Mouse (Mus musculus) heart, adult 11 months (tissue): ENCODE data around the gene Sp2.

Source experiments
- DNase-seq: peaks from one replicate; pipeline ENCODE4 v3.0.0; 2022

The Sp2 gene

DNA sequence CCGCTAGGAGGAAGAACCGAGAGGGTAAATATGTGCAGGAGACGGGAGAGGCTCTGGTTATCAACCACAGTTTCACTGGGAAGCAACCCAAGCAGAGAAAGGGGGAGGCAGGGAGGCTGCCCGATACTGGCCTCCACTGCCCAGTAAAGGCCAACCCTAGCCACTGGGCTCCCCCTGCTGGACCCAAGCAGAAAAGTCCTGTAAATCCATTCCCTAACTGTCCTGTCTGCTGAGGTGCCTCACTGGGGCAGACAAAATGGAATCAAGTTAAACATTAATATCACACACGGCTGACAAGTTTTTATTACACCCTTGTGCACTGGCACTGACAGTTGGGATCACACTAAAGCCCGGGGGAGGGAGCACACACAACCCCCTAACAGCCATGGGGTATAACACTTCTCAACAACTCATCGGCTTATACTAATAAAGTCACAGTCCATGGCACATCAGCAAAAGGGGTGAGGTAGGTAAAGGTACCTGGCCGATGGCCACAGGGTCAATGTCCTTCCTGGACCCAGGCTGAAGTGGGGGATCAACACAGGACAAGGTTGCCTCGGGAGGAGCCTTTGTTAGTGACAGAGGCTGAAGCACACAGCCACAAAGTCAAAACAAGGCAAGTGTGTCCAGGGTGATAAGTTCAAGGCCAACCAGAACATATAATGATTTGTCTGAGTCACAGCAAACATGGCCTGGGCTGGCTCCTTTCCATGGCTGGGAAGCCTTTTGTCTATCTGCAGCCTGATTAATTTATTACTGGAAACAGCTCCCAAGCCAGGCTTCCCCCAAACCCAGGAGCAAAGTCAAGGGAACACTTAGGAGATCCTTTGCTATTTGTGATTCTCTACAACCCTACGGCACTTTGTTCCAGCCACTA lies 45.0 kb downstream of the Sp2 start:
- DNase-seq, result peak; percentile 96

GRCm38 (mm10) chr11:96935872-96936650 lies 46.7 kb downstream of the Sp2 start:
- DNase-seq, result peak; percentile 75

DNA sequence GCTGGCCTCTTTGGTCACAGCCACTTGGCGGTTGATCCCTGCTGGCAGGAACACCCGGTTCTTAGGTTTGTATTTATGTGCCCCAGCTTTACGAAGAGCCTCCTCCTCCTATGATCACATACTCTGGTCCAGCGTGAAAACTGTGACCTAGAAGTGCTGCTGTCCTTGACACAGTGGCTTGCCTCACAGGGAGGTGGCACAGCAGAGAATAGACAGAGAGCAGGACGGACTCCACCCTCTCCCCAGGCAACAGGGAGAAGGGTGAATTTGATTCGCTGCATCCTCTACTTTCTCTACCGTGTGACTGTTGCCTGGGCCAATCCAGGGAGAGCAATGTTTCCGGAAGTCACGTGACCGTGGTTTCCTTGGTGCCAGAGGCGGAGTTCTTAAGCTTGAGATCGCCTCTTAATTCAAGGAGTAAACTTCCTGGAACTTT lies 47.8 kb downstream of the Sp2 start:
- DNase-seq, result peak; percentile 98

- DNase-seq, result peak; percentile 87
These were observed 49.0 kb downstream of the Sp2 start for GRCm38 (mm10) chr11:96933562-96934276.

DNA sequence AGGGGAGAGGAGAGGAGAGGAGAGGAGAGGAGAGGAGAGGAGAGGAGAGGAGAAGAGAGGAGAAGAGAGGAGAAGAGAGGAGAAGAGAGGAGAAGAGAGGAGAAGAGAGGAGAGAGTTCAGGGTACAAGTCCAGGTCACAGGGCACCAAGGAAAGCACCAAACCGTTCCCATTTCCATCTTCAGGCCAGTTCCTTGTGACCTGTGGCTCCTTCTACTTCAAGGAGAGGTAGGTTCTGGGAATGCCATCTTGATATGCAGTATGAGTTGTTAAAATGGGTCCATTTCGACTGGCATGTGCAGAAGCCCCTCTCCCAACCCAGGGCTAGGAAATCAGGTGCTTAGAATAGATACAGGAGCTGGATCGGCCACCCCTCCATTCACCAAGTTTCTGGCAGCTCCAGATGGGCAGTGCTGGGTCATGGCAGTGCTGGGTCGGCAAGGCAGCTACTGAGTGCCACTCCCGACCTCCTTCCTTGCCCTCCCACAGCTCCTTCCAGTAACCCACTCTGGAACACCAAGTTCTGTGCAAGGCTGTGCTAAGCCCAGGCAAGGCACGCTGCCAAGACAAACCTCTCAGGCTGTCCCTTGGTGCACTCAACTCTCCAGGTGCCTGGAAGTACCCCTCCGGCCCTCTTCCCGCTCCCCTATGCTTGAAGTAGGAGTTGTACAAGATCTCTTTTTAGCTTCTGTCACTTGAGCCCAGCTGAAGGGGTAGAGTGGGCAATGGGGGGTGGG lies 51.3 kb downstream of the Sp2 start:
- peak; percentile 93 for DNase-seq

DNA sequence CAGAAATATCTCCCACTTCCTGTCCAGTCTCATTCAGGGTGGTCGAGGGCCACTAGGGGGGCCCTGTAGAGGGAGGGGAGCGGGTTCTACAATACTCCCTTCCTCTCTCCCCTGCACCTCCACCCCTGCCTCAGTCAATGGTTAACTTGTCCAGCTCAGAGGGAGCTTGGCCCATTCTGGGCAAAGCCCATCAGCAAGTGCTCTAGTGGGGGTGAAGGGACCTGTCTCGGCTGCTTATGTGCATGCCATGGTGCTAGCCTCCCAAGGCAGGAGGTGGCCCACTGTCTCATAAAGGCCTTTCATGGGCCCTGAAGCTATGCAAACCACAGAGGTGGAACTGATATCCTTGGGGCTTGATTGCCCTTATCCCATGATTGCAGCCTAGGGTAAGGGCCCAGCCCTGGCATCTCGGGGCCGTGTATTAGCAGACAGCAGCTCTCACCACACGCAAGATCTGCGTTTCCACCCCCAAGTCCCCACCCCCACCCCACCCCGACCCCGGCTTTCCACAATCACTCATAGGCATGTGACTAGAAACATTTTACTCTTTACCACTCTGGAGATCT lies 52.9 kb downstream of the Sp2 start:
- DNase-seq, result no peak

GRCm38 (mm10) chr11:96929096-96929765 lies 53.5 kb downstream of the Sp2 start:
- peak; percentile 90 for DNase-seq

- no peak for DNase-seq
These were observed 54.1 kb downstream of the Sp2 start for GRCm38 (mm10) chr11:96928691-96929090.

GRCm38 (mm10) chr11:96928088-96928487 lies 54.7 kb downstream of the Sp2 start, which contains the start of gene Prr15l:
Prr15l (plus strand) TSS chr11:96928104.
- peak; percentile 85 for DNase-seq

GRCm38 (mm10) chr11:96926587-96926986 lies 56.2 kb downstream of the Sp2 start:
- DNase-seq, result no peak

GRCm38 (mm10) chr11:96925469-96926148 lies 57.1 kb downstream of the Sp2 start:
- DNase-seq, result no peak

GRCm38 (mm10) chr11:96924861-96925260 lies 57.9 kb downstream of the Sp2 start:
- peak; percentile 84 for DNase-seq

DNA sequence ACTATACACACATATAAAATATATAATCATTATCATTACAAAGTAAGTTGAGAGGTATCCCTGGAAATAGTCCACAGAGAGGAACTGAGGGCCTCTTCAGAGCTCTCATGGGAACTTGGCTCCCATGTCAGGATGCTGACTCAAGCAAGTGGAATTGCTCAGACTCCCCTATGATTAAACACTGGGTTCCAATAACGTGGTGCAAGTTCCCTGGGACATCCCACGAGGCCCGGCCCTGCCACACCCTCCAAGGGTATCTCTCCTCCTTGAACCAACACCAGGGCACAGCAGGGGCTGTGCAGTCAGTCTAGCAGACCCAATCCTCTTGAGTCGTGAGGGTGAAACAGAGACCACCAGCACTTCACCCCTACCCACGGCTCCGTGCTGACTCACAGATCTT lies 63.8 kb downstream of the Sp2 start:
- peak; percentile 87 for DNase-seq

- no peak for DNase-seq
These were observed 65.3 kb downstream of the Sp2 start for GRCm38 (mm10) chr11:96917415-96917814.

GRCm38 (mm10) chr11:96916885-96917396 lies 65.8 kb downstream of the Sp2 start:
- DNase-seq, result peak; percentile 93

- peak; percentile 100 for DNase-seq
These were observed 66.5 kb downstream of the Sp2 start, which contains the start of gene Cdk5rap3 for GRCm38 (mm10) chr11:96916044-96916884. Cdk5rap3 (minus strand) TSS chr11:96916496.

GRCm38 (mm10) chr11:96912682-96913081 lies 70.1 kb downstream of the Sp2 start:
- DNase-seq, result peak; percentile 76

- DNase-seq, result peak; percentile 95
These were observed 72.8 kb downstream of the Sp2 start for GRCm38 (mm10) chr11:96910003-96910402.

DNA sequence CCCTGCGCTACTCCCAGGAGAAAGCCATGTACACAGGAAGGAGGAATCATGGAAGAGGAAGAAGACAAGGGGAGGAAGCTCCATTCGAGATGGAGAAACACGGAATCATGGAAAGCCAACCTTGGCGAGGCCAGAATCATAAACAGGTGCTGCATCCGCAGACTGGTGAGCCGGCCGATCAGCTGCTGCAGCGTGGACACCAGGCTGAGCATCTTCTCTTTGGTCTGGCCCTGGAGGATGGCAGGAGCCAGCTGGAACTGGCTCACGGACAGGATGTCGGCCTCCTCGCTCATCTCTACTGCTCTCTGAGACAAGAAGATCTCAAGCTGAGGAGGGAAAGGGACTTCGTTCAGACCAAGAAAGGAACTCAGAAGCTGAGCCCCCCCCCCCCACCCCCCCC lies 74.2 kb downstream of the Sp2 start:
- no peak for DNase-seq
